Mouse (Mus musculus) testis, postnatal 14 days (tissue): ENCODE results near the gene Ifi27l2b.

Source experiments
- DNase-seq: peaks from one replicate; pipeline ENCODE4 v3.0.0; 2021; ENCODE audit warnings: low spot score

Ifi27l2b gene

GRCm38 (mm10) chr12:103434861-103435260 is 22.2 kb downstream of the Ifi27l2b start:
- DNase-seq = no peak

DNA sequence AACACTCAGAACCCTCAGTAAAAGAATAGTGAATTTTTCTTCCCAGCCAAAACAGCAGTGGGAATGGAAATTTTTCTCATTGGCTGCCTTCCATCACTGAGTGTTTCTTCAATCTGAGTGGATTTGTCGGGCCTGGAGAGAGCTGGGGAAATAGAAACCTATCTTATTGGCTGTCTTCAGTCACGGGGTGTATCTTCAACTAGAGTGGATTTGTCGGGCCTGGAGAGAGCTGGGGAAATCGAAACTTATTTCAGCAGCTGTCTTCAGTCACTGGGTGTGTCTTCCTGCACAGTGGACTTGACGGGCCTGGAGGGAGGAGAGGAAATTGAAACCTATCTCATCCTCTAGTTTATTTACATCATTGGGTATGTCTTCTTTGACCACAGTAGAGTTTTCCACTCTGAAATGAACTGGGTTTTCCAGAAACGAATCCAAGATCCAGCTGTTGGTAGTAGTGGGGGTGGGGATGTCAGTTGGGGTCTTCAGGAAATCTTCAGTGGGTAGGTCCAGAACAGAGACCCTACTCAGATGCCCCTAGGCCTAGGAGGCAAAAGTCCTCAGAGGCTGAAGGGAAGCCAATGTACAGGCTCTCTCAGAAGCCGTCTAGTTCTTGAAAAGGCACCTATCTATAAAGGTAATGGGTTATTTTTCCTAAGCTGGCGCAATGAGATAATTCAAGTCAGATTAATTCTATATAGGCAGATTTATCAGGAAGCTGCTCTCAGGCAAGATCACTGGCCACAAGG is 22.9 kb downstream of the Ifi27l2b start, which contains the start of gene Ifi27:
TSS of gene Ifi27 (plus strand) at position 226 of the 746 bp plus-strand sequence.
- peak; percentile 77 for DNase-seq

- peak; percentile 50 for DNase-seq
Measured at GRCm38 (mm10) chr12:103433430-103433829, 23.6 kb downstream of the Ifi27l2b start.

GRCm38 (mm10) chr12:103426710-103427109 is 30.3 kb downstream of the Ifi27l2b start:
- no peak for DNase-seq

GRCm38 (mm10) chr12:103425729-103426470 is 31.1 kb downstream of the Ifi27l2b start, which contains the start of gene Ddx24:
Gene Ddx24 (minus strand): TSS chr12:103425830.
- DNase-seq = peak; percentile 97

GRCm38 (mm10) chr12:103425016-103425728 is 31.9 kb downstream of the Ifi27l2b start:
- DNase-seq = no peak

DNA sequence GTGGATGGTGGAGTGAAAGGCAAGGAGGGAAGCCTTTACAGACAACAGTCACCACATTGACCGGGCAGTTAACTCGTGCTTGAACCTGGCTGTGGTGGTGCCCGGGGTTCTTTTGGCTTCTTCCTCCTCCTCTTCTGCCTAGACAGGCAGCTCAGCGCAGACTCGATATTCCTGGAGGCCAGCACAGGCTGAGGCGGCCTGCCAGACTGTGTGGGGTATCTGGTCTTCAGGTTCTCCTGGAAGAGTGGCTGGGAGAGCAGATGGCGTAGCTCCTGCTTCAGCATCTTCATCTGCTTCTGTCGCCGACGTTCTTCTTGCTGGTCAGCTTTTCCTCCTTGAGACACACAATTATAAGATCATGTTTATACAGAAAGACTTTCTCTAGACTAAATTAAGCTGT is 48.9 kb downstream of the Ifi27l2b start:
- DNase-seq = no peak

- DNase-seq = no peak
Measured at GRCm38 (mm10) chr12:103407720-103408119, 49.3 kb downstream of the Ifi27l2b start, which contains the start of gene 9330161L09Rik. Gene 9330161L09Rik (minus strand): TSS chr12:103407820.

DNA sequence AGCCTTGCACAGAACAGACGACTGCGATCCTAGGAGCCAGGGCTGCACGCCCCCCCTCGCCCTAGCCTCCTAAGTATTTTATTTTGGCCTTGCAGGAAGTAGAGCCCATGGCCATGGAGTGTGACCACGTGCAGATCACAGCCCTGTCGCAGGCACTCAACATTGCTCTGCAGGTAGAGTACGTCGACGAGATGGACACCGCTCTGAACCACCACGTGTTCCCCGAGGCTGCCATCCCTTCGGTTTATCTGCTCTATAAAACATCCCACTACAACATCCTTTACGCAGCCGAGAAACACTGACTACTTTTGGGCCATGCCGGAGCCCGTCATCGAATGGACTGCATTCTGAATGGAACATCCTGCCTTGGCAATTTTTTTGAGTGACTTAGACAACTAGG is 52.9 kb downstream of the Ifi27l2b start:
- DNase-seq = no peak
